Mouse (Mus musculus): Measurements from ENCODE around the gene Kif1a. TPM values are rescaled to one million over a fixed set of nuclear protein-coding genes. Genes with fewer than 3 reads are reported as not detected.

Gene Kif1a
- total RNA-seq, 2 experiments from 2014 or later, result 1.5 to 1.7 TPM

- DNase-seq, result no peak
Observed at GRCm38 (mm10) chr1:93020602-93021001, 81.1 kb downstream of the Kif1a start.

- no peak for DNase-seq
Observed at GRCm38 (mm10) chr1:93018716-93019115, 83.0 kb downstream of the Kif1a start.

GRCm38 (mm10) chr1:93015136-93015535 is 86.6 kb downstream of the Kif1a start:
- no peak for DNase-seq

- DNase-seq, result peak; percentile 52
Observed at GRCm38 (mm10) chr1:93014460-93014859, 87.3 kb downstream of the Kif1a start.

- DNase-seq, result no peak
Observed at GRCm38 (mm10) chr1:93013367-93013766, 88.4 kb downstream of the Kif1a start.

GRCm38 (mm10) chr1:93012103-93012585 is 89.6 kb downstream of the Kif1a start:
- DNase-seq, result no peak

- no peak for DNase-seq
Observed at GRCm38 (mm10) chr1:93010731-93011130, 91.0 kb downstream of the Kif1a start.

GRCm38 (mm10) chr1:93009196-93009595 is 92.6 kb downstream of the Kif1a start:
- DNase-seq, result no peak

GRCm38 (mm10) chr1:93006061-93006460 is 95.7 kb downstream of the Kif1a start, which contains the start of gene Aqp12:
Aqp12 (plus strand) TSS chr1:93006334.
- no peak for DNase-seq

- no peak for DNase-seq
Observed at GRCm38 (mm10) chr1:92992880-92993279, 108.9 kb downstream of the Kif1a start.

- DNase-seq, result no peak
Observed at GRCm38 (mm10) chr1:92992214-92992855, 109.4 kb downstream of the Kif1a start.

- no peak for DNase-seq
Observed at GRCm38 (mm10) chr1:92989891-92990290, 111.9 kb downstream of the Kif1a start.

- no peak for DNase-seq
Observed at GRCm38 (mm10) chr1:92988894-92989293, 112.9 kb downstream of the Kif1a start.

- no peak for DNase-seq
Observed at GRCm38 (mm10) chr1:92984999-92985398, 116.8 kb downstream of the Kif1a start.

- DNase-seq, result no peak
Observed at GRCm38 (mm10) chr1:92982931-92983605, 118.7 kb downstream of the Kif1a start.

GRCm38 (mm10) chr1:92981056-92981845 is 120.5 kb downstream of the Kif1a start:
- peak; percentile 52 for DNase-seq

- no peak for DNase-seq
Observed at GRCm38 (mm10) chr1:92979073-92979602, 122.6 kb downstream of the Kif1a start.

GRCm38 (mm10) chr1:92978645-92979044 is 123.1 kb downstream of the Kif1a start:
- DNase-seq, result no peak

GRCm38 (mm10) chr1:92976141-92976566 is 125.6 kb downstream of the Kif1a start:
- no peak for DNase-seq

- no peak for DNase-seq
Observed at GRCm38 (mm10) chr1:92972854-92973253, 128.9 kb downstream of the Kif1a start.

GRCm38 (mm10) chr1:92971879-92972795 is 129.6 kb downstream of the Kif1a start:
- no peak for DNase-seq
